ENCODE assay signal across 25 mouse cellular contexts in genomic region chr16:24979391-24979790, GRCm38 (mm10).
DNase-seq lines count a peak whose midpoint lies in the region; ATAC-seq and TF ChIP-seq lines count a peak whose summit lies in the region.
"Had no signal": no experiment of that assay in that cellular context is flagged by ENCODE, and none has a peak within 500 bp of the region (broad histone marks: within the 10 kb centered on the region; RNA-seq: fewer than 3 reads in every experiment).

No protein-coding gene starts in this region.

- no peak overlapping the region for H3K9ac ChIP-seq in forebrain, embryonic 12.5 days
- H3K9ac ChIP-seq in forebrain, postnatal 0 days, result no peak overlapping the region
- H3K9ac ChIP-seq in heart, embryonic 11.5 days (ENCODE audit: low read depth, low read length), result no peak overlapping the region
- H3K9ac ChIP-seq: embryonic facial prominence, embryonic 12.5 days; embryonic facial prominence, embryonic 15.5 days; forebrain, embryonic 13.5 days; forebrain, embryonic 15.5 days had no signal

- no peak for ATAC-seq in forebrain, embryonic 12.5 days (ENCODE audit: low FRiP score)
- ATAC-seq in forebrain, postnatal 0 days, result no peak
- peak; percentile 15; the same call in 1 of the 2 replicates for ATAC-seq in megakaryocyte, adult 5-6 weeks (ENCODE audit: poor library complexity, severe bottlenecking)
- ATAC-seq in heart, embryonic 11.5 days (replicated peaks; ENCODE audit: insufficient number of reproducible peaks, low FRiP score, low TSS enrichment), result no peak
- ATAC-seq: activated CD4-positive, CD25-positive, alpha-beta regulatory T cell, adult 4 months; forebrain, embryonic 13.5 days; forebrain, embryonic 15.5 days; Patski had no signal

- no peaks in the 10 kb centered on the region for H3K36me3 ChIP-seq in forebrain, embryonic 12.5 days (replicated peaks)
- no peaks in the 10 kb centered on the region for H3K36me3 ChIP-seq in forebrain, postnatal 0 days (ENCODE audit: insufficient read depth)
- 0 out of 2 replicates have a peak, but pooled peaks cover 2% of the 10 kb centered on the region for H3K36me3 ChIP-seq in heart, embryonic 11.5 days (ENCODE audit: control insufficient read depth, insufficient read depth, low read length)
- H3K36me3 ChIP-seq: forebrain, embryonic 10.5 days; forebrain, embryonic 15.5 days had no signal

- no peak for TF ChIP-seq CTCF in forebrain, postnatal 0 days (IDR thresholded peaks at IDR 0.05; ENCODE audit: low read depth)
- no peak for TF ChIP-seq CTCF in bone marrow macrophage, adult 2 months (IDR thresholded peaks at IDR 0.05; ENCODE audit: low read depth, low read length)

- no peak for TF ChIP-seq POLR2A in bone marrow macrophage, adult 2 months (IDR thresholded peaks at IDR 0.05; ENCODE audit: borderline replicate concordance, low read depth, low read length)

- H3K9me3 ChIP-seq in forebrain, embryonic 12.5 days, result no peaks in the 10 kb centered on the region
- no peaks in the 10 kb centered on the region for H3K9me3 ChIP-seq in forebrain, postnatal 0 days (ENCODE audit: low read length)
- H3K9me3 ChIP-seq in heart, embryonic 11.5 days (replicated peaks; ENCODE audit: control insufficient read depth, low read length), result no peaks in the 10 kb centered on the region
- H3K9me3 ChIP-seq: embryonic facial prominence, embryonic 12.5 days; embryonic facial prominence, embryonic 15.5 days; forebrain, embryonic 10.5 days; forebrain, embryonic 13.5 days; forebrain, embryonic 15.5 days had no signal

- peaks cover 4% of the 10 kb centered on the region; the same call in 1 of the 2 replicates for H3K4me1 ChIP-seq in forebrain, embryonic 12.5 days
- H3K4me1 ChIP-seq in forebrain, postnatal 0 days (ENCODE audit: insufficient read depth), result no peaks in the 10 kb centered on the region
- peaks cover 29% of the 10 kb centered on the region for H3K4me1 ChIP-seq in bone marrow macrophage, adult 2 months (ENCODE audit: control insufficient read depth, insufficient read depth, low read length)
- H3K4me1 ChIP-seq in heart, embryonic 11.5 days (ENCODE audit: control insufficient read depth, insufficient read depth, low read length), result peaks cover 3% of the 10 kb centered on the region; the same call in 1 of the 2 replicates

- H3K27me3 ChIP-seq in forebrain, embryonic 12.5 days, result no peaks in the 10 kb centered on the region
- no peaks in the 10 kb centered on the region for H3K27me3 ChIP-seq in forebrain, postnatal 0 days (ENCODE audit: insufficient read depth, low read length)
- H3K27me3 ChIP-seq in heart, embryonic 11.5 days (ENCODE audit: control insufficient read depth, insufficient read depth, low read length), result no peaks in the 10 kb centered on the region
- H3K27me3 ChIP-seq: embryonic facial prominence, embryonic 12.5 days; embryonic facial prominence, embryonic 15.5 days; forebrain, embryonic 13.5 days; forebrain, embryonic 15.5 days; Patski had no signal

- no peak overlapping the region for H3K4me3 ChIP-seq in forebrain, embryonic 12.5 days (replicated peaks)
- H3K4me3 ChIP-seq in forebrain, postnatal 0 days (ENCODE audit: low read depth, low read length), result no peak overlapping the region
- no peak overlapping the region for H3K4me3 ChIP-seq in bone marrow macrophage, adult 2 months (ENCODE audit: insufficient read depth, low read length)
- no peak overlapping the region for H3K4me3 ChIP-seq in heart, embryonic 11.5 days (ENCODE audit: low read depth, low read length)
- H3K4me3 ChIP-seq: embryonic facial prominence, embryonic 12.5 days; embryonic facial prominence, embryonic 15.5 days; erythroblast, embryonic 14.5 days; forebrain, embryonic 10.5 days; forebrain, embryonic 13.5 days; forebrain, embryonic 15.5 days had no signal

- H3K4me2 ChIP-seq in forebrain, embryonic 12.5 days, result no peak overlapping the region
- no peak overlapping the region for H3K4me2 ChIP-seq in forebrain, postnatal 0 days (ENCODE audit: low read depth)
- no peak overlapping the region for H3K4me2 ChIP-seq in heart, embryonic 11.5 days
- H3K4me2 ChIP-seq: embryonic facial prominence, embryonic 12.5 days; embryonic facial prominence, embryonic 15.5 days; forebrain, embryonic 13.5 days; forebrain, embryonic 15.5 days had no signal

- 0 out of 2 replicates have a peak overlapping the region, but pooled peaks have one; percentile 42 for H3K27ac ChIP-seq in forebrain, embryonic 12.5 days
- H3K27ac ChIP-seq in forebrain, postnatal 0 days (ENCODE audit: low read depth, low read length), result no peak overlapping the region
- peak overlapping the region; percentile 38 for H3K27ac ChIP-seq in bone marrow macrophage, adult 2 months (ENCODE audit: insufficient read depth, low read depth, low read length)
- no peak overlapping the region for H3K27ac ChIP-seq in heart, embryonic 11.5 days (ENCODE audit: low read depth, low read length)
- H3K27ac ChIP-seq: embryonic facial prominence, embryonic 12.5 days; embryonic facial prominence, embryonic 15.5 days; forebrain, embryonic 10.5 days; forebrain, embryonic 13.5 days; forebrain, embryonic 15.5 days had no signal

- DNase-seq in forebrain, postnatal 0 days, result no peak
- DNase-seq in Muller cell, postnatal 12 days (ENCODE audit: inconsistent ontology term), result peak; percentile 60
- no peak for DNase-seq in kidney, adult 18-20 months
- DNase-seq: adrenal gland, adult 8-10 months; adrenal gland, postnatal 14 days; adrenal gland, postnatal 36 days; cerebellum, adult 11 months; cerebellum, adult 18-20 months; cerebellum, adult 8-10 months; cerebellum, adult 9-11 months; cerebellum, postnatal 14 days; cerebellum, postnatal 36 days; embryo, embryonic 11 days had no signal

- 70% methylated on average over 4 of the region's 4 CpGs for WGBS in forebrain, embryonic 12.5 days
- WGBS in forebrain, postnatal 0 days, result 70% methylated on average over 4 of the region's 4 CpGs
- WGBS in heart, embryonic 11.5 days (ENCODE audit: insufficient replicate concordance), result 89% methylated on average over 4 of the region's 4 CpGs

Comparison
In these comparisons a context has a peak if more than half of its experiments do, and no peak if none do; other contexts are left out.
1. H3K27ac ChIP-seq: peak in forebrain, embryonic 12.5 days (single experiment) and bone marrow macrophage, adult 2 months (single experiment); none in forebrain, postnatal 0 days (single experiment) and heart, embryonic 11.5 days (single experiment).